Mouse (Mus musculus): ENCODE measurements at regions not wholly inside any gene's neighbourhood (a gene's known extent, or its start where the extent isn't known, plus 50 kb on each side); places are given as distances from the start of the nearest gene placed in this dataset.

GRCm38 (mm10) chr11:12757677-12758076 lies 292.9 kb upstream of the Cobl start:
- Histone ChIP-seq H3K9ac (no peak overlapping the region), H3K36me3 (ENCODE audit: poor library complexity, severe bottlenecking) (no peaks in the 10 kb centered on the region), H3K27me3 (no peaks in the 10 kb centered on the region), H3K4me1 (no peaks in the 10 kb centered on the region), H3K27ac (no peak overlapping the region), H3K4me3 (no peak overlapping the region), H3K4me2 (no peak overlapping the region), H3K9me3 (replicated peaks) (no peaks in the 10 kb centered on the region)
- ATAC-seq: no peak
- WGBS: 91% methylated on average over 1 of the region's 1 CpGs

- no peak for ATAC-seq
Measured at GRCm38 (mm10) chr11:12750016-12750415, 285.3 kb upstream of the Cobl start.

GRCm38 (mm10) chr11:12749245-12749644 lies 284.5 kb upstream of the Cobl start:
- Histone ChIP-seq H3K4me1 (no peaks in the 10 kb centered on the region), H3K27me3 (no peaks in the 10 kb centered on the region), H3K27ac (no peak overlapping the region), H3K9me3 (replicated peaks) (no peaks in the 10 kb centered on the region), H3K4me2 (no peak overlapping the region), H3K4me3 (no peak overlapping the region), H3K9ac (no peak overlapping the region), H3K36me3 (ENCODE audit: poor library complexity, severe bottlenecking) (no peaks in the 10 kb centered on the region)
- no peak for ATAC-seq
- WGBS: 87% methylated on average over 4 of the region's 4 CpGs

More at GRCm38 (mm10) chr11:12750016-12750415, 285.3 kb upstream of the Cobl start:
- WGBS: 97% methylated on average over 1 of the region's 1 CpGs
- Histone ChIP-seq H3K9me3 (replicated peaks) (no peaks in the 10 kb centered on the region), H3K36me3 (ENCODE audit: poor library complexity, severe bottlenecking) (no peaks in the 10 kb centered on the region), H3K4me1 (no peaks in the 10 kb centered on the region), H3K27ac (no peak overlapping the region), H3K4me3 (no peak overlapping the region), H3K9ac (no peak overlapping the region), H3K27me3 (no peaks in the 10 kb centered on the region), H3K4me2 (no peak overlapping the region)

GRCm38 (mm10) chr11:12742159-12742523 lies 277.4 kb upstream of the Cobl start:
- H3K9ac ChIP-seq: no peak overlapping the region
- 0 out of 2 replicates have a peak, but pooled peaks cover 2% of the 10 kb centered on the region for H3K4me1 ChIP-seq
- peak; percentile 87 for ATAC-seq
- 5% methylated on average over 2 of the region's 2 CpGs for WGBS
- H3K4me2 ChIP-seq: no peak overlapping the region
- no peaks in the 10 kb centered on the region for H3K27me3 ChIP-seq
- no peaks in the 10 kb centered on the region for H3K36me3 ChIP-seq (ENCODE audit: poor library complexity, severe bottlenecking)
- no peaks in the 10 kb centered on the region for H3K9me3 ChIP-seq (replicated peaks)
- H3K4me3 ChIP-seq: no peak overlapping the region
- no peak overlapping the region for H3K27ac ChIP-seq

GRCm38 (mm10) chr11:12741418-12742158 lies 276.8 kb upstream of the Cobl start:
- H3K4me1 ChIP-seq: 0 out of 2 replicates have a peak, but pooled peaks cover 2% of the 10 kb centered on the region
- 53% methylated on average over 3 of the region's 3 CpGs for WGBS
- H3K27me3 ChIP-seq: no peaks in the 10 kb centered on the region
- 0 out of 2 replicates have a peak overlapping the region, but pooled peaks have one; percentile 31 for H3K27ac ChIP-seq
- no peaks in the 10 kb centered on the region for H3K36me3 ChIP-seq (ENCODE audit: poor library complexity, severe bottlenecking)
- no peak overlapping the region for H3K9ac ChIP-seq
- no peak overlapping the region for H3K4me2 ChIP-seq
- H3K9me3 ChIP-seq (replicated peaks): no peaks in the 10 kb centered on the region
- no peak overlapping the region for H3K4me3 ChIP-seq
- ATAC-seq: peak; percentile 90

- H3K9me3 ChIP-seq (replicated peaks): no peaks in the 10 kb centered on the region
- 86% methylated on average over 1 of the region's 1 CpGs for whole genome bisulfite sequencing
- H3K4me1 ChIP-seq: no peaks in the 10 kb centered on the region
- H3K27me3 ChIP-seq: no peaks in the 10 kb centered on the region
- H3K4me2 ChIP-seq: no peak overlapping the region
- H3K4me3 ChIP-seq: no peak overlapping the region
- H3K36me3 ChIP-seq (ENCODE audit: poor library complexity, severe bottlenecking): no peaks in the 10 kb centered on the region
- H3K27ac ChIP-seq: no peak overlapping the region
- H3K9ac ChIP-seq: no peak overlapping the region
- ATAC-seq: no peak
Measured at GRCm38 (mm10) chr11:12734274-12734673, 269.5 kb upstream of the Cobl start.

GRCm38 (mm10) chr11:12727293-12727692 lies 262.5 kb upstream of the Cobl start:
- Histone ChIP-seq H3K27ac (no peak overlapping the region), H3K9ac (no peak overlapping the region), H3K4me2 (no peak overlapping the region), H3K9me3 (replicated peaks) (no peaks in the 10 kb centered on the region), H3K27me3 (no peaks in the 10 kb centered on the region), H3K36me3 (ENCODE audit: poor library complexity, severe bottlenecking) (no peaks in the 10 kb centered on the region), H3K4me1 (no peaks in the 10 kb centered on the region), H3K4me3 (no peak overlapping the region)
- no peak for ATAC-seq
- WGBS: 90% methylated on average over 1 of the region's 1 CpGs

GRCm38 (mm10) chr11:12726492-12726891 lies 261.7 kb upstream of the Cobl start:
- Histone ChIP-seq H3K9ac (no peak overlapping the region), H3K4me1 (no peaks in the 10 kb centered on the region), H3K4me2 (no peak overlapping the region), H3K36me3 (ENCODE audit: poor library complexity, severe bottlenecking) (no peaks in the 10 kb centered on the region), H3K4me3 (no peak overlapping the region), H3K27me3 (no peaks in the 10 kb centered on the region), H3K9me3 (replicated peaks) (no peaks in the 10 kb centered on the region), H3K27ac (no peak overlapping the region)
- no peak for ATAC-seq
- 87% methylated on average over 4 of the region's 4 CpGs for WGBS

GRCm38 (mm10) chr11:12722320-12722719 lies 257.6 kb upstream of the Cobl start:
- Histone ChIP-seq H3K4me2 (no peak overlapping the region), H3K4me1 (no peaks in the 10 kb centered on the region), H3K27ac (no peak overlapping the region), H3K9me3 (replicated peaks) (no peaks in the 10 kb centered on the region), H3K4me3 (no peak overlapping the region), H3K9ac (no peak overlapping the region), H3K36me3 (ENCODE audit: poor library complexity, severe bottlenecking) (no peaks in the 10 kb centered on the region), H3K27me3 (no peaks in the 10 kb centered on the region)
- ATAC-seq: no peak
- WGBS: 52% methylated on average over 1 of the region's 1 CpGs

GRCm38 (mm10) chr11:12720169-12720568 lies 255.4 kb upstream of the Cobl start:
- Histone ChIP-seq H3K27me3 (no peaks in the 10 kb centered on the region), H3K4me2 (no peak overlapping the region), H3K36me3 (ENCODE audit: poor library complexity, severe bottlenecking) (no peaks in the 10 kb centered on the region), H3K9ac (no peak overlapping the region), H3K4me1 (no peaks in the 10 kb centered on the region), H3K4me3 (no peak overlapping the region), H3K27ac (no peak overlapping the region), H3K9me3 (replicated peaks) (no peaks in the 10 kb centered on the region)
- no peak for ATAC-seq
- 91% methylated on average over 3 of the region's 3 CpGs for WGBS

GRCm38 (mm10) chr11:12696321-12696720 lies 231.6 kb upstream of the Cobl start:
- Histone ChIP-seq H3K4me3 (no peak overlapping the region), H3K27me3 (no peaks in the 10 kb centered on the region), H3K4me1 (0 out of 2 replicates have a peak, but pooled peaks cover 3% of the 10 kb centered on the region), H3K27ac (no peak overlapping the region), H3K36me3 (ENCODE audit: poor library complexity, severe bottlenecking) (no peaks in the 10 kb centered on the region), H3K9me3 (replicated peaks) (no peaks in the 10 kb centered on the region), H3K4me2 (no peak overlapping the region), H3K9ac (no peak overlapping the region)
- 22% methylated on average over 5 of the region's 5 CpGs for WGBS
- peak; percentile 78; the same call in 1 of the 2 replicates for ATAC-seq

- Histone ChIP-seq H3K36me3 (ENCODE audit: poor library complexity, severe bottlenecking) (no peaks in the 10 kb centered on the region), H3K27ac (no peak overlapping the region), H3K4me3 (no peak overlapping the region), H3K4me1 (0 out of 2 replicates have a peak, but pooled peaks cover 3% of the 10 kb centered on the region), H3K9ac (no peak overlapping the region), H3K27me3 (no peaks in the 10 kb centered on the region), H3K4me2 (no peak overlapping the region), H3K9me3 (replicated peaks) (no peaks in the 10 kb centered on the region)
- no peak for ATAC-seq
Measured at GRCm38 (mm10) chr11:12692836-12693235, 228.1 kb upstream of the Cobl start.

- Histone ChIP-seq H3K27ac (no peak overlapping the region), H3K9me3 (replicated peaks) (no peaks in the 10 kb centered on the region), H3K36me3 (ENCODE audit: poor library complexity, severe bottlenecking) (no peaks in the 10 kb centered on the region), H3K4me2 (no peak overlapping the region), H3K9ac (no peak overlapping the region), H3K4me3 (no peak overlapping the region), H3K4me1 (no peaks in the 10 kb centered on the region), H3K27me3 (no peaks in the 10 kb centered on the region)
- 92% methylated on average over 4 of the region's 4 CpGs for WGBS
- no peak for ATAC-seq
Measured at GRCm38 (mm10) chr11:12686717-12687116, 222.0 kb upstream of the Cobl start.
